Mouse (Mus musculus) heart, adult 2 months (tissue): ENCODE results near the gene Pgc. TPM values are rescaled to one million over a fixed set of nuclear protein-coding genes. Genes with fewer than 3 reads are reported as not detected.

ENCODE experiments used
- DNase-seq, 2 experiments: peaks; one replicate each; pipeline ENCODE4 v3.0.0; 2021
- H3K27ac ChIP-seq: fragments of 200-600 bp; 2 replicates; pipeline ENCODE4 v1.8.1; 2022
- H3K27me3 ChIP-seq: fragments of 200-500 bp; 2 replicates; pipeline ENCODE4 v1.6.1; 2012; ENCODE audit warnings: mild to moderate bottlenecking, low read length, inconsistent platforms, mixed read lengths; ENCODE audit not compliant: control insufficient read depth, insufficient read depth
- H3K36me3 ChIP-seq: fragments of 200-500 bp; 2 replicates; pipeline ENCODE4 v1.6.1; 2012; ENCODE audit warnings: low read length, inconsistent platforms; ENCODE audit not compliant: control insufficient read depth, insufficient read depth
- H3K4me1 ChIP-seq: fragments of 200-500 bp; 2 replicates; pipeline ENCODE4 v1.6.1; 2011; ENCODE audit warnings: low read length; ENCODE audit not compliant: control insufficient read depth, insufficient read depth
- H3K4me3 ChIP-seq: fragments of 200-600 bp; 2 replicates; pipeline ENCODE4 v1.8.1; 2022
- H3K79me2 ChIP-seq: fragments of 200-500 bp; replicated peaks from 2 replicates; pipeline ENCODE4 v1.6.1; 2012; ENCODE audit warnings: mild to moderate bottlenecking, inconsistent platforms, low read length, moderate library complexity, mixed read lengths; ENCODE audit not compliant: control insufficient read depth, insufficient read depth
- H3K9ac ChIP-seq: fragments of 200-500 bp; 2 replicates; pipeline ENCODE4 v1.6.1; 2012; ENCODE audit warnings: low read depth, mild to moderate bottlenecking, control low read depth, inconsistent platforms, low read length, mixed read lengths
- CTCF ChIP-seq: fragments of 200-600 bp; IDR thresholded peaks from 2 replicates; pipeline ENCODE4 v1.8.1; 2022; ENCODE audit warnings: antibody characterized with exemption, mild to moderate bottlenecking, moderate library complexity
- EP300 ChIP-seq: fragments of 200-500 bp; IDR thresholded peaks from 2 replicates; pipeline ENCODE4 v1.6.1; 2011; ENCODE audit warnings: low read depth, low read length, control low read depth; ENCODE audit not compliant: insufficient read depth
- POLR2A ChIP-seq: fragments of 200-500 bp; IDR thresholded peaks from 2 replicates; pipeline ENCODE4 v1.6.1; 2011; ENCODE audit warnings: mild to moderate bottlenecking, low read depth, low read length, control low read depth; ENCODE audit not compliant: insufficient read depth
- WGBS: fragments of 180-500 bp; shearing (Covaris S2); methylation state at CpG from one replicate; pipeline ENCODE4 v1.1.7; 2018; 5-methylcytosine and 5-hydroxymethylcytosine counted together
- intact Hi-C: fragments of 180-260 bp; cut with DNase I; formaldehyde crosslinking; loops from one replicate; pipeline ENCODE4 v1.15.1; 2025
- polyA plus RNA-seq: library from polyadenylated mRNA; depleted of rRNA; stranded (reverse); fragments of >200 nt; gene quantifications from 2 replicates; pipeline ENCODE4 v1.2.3, GENCODE M21; 2012
- total RNA-seq, 2 experiments: library from RNA; stranded (reverse); gene quantifications; 2 replicates each; pipeline ENCODE4 v1.2.3; 2021

Pgc gene
- total and polyA plus RNA-seq, 3 experiments = 0.59 TPM; not detected in 2

DNA sequence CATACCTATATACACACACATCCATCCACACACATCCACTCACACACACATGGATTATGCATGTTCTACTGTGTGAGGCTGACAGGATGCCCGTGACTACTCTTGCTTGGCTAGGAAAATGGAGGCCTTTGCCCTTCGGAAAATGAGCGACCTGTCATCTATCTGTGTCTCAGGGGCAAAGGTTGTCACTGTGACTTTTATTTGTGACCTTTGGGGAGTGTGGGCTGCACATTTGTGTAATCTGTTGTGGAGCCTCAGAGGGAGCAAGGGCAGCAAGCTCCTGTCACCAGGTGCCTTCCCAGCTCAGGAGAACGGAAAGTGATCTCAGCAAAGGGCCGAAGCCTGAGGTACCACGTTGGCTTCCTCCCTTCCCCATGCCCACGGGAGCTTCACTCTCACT lies 35.4 kb downstream of the Pgc start:
- TF ChIP-seq EP300 (no peak), CTCF (no peak), POLR2A (no peak)
- Histone ChIP-seq H3K27me3 (no peaks in the 10 kb centered on the region), H3K4me1 (peaks cover 39% of the 10 kb centered on the region), H3K9ac (peak overlapping the region; percentile 3), H3K27ac (peak overlapping the region; percentile 87), H3K4me3 (no peak overlapping the region), H3K79me2 (peaks cover 4% of the 10 kb centered on the region), H3K36me3 (no peaks in the 10 kb centered on the region)
- intact Hi-C loops = no loop called here
- WGBS = 60% methylated on average over 7 of the region's 7 CpGs
- DNase-seq = no peak

DNA sequence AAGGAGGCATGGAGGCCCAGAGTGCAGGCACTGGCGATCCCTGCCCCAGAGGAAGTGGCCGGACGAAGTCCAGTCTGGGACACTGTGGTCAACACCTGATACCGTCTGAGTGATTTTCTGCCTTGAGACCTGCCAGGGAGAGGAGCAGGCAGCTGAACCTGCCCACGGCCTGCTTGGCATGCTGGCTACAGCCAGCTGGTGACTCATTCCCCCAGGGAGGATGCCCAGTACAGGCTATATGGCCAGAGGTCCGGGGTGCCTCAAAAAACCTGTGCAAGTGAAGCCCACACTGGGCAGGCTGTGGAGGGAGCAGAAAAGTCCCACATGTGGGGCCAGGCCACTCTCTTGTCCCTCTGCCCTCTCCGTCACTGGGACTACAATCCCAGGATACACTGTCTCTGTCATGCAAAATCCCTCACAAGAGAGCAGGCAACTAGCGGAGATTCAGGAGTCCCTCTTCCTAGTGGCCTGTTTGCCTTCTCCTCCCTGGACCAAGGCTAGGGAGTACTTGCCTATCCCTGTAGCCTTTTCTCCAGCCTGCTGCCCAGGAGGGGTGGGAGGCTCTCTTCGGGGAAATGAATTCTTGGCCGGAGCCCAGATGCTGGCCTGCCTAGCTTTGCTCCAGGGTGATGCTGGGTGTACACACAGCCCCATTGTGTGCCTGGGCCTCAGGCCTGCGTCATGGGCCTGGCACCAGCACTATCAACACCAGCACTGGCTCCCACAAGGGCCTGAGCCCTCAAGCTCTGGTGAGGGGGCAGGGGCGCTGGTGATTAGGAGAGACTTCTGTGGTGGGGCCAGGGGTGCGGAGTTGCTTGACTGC lies 36.1 kb downstream of the Pgc start:
- Histone ChIP-seq H3K4me1 (peaks cover 40% of the 10 kb centered on the region), H3K27me3 (no peaks in the 10 kb centered on the region), H3K4me3 (no peak overlapping the region), H3K36me3 (no peaks in the 10 kb centered on the region), H3K27ac (peak overlapping the region; percentile 87), H3K9ac (peak overlapping the region; percentile 29), H3K79me2 (peaks cover 5% of the 10 kb centered on the region)
- 25% methylated on average over 13 of the region's 13 CpGs for WGBS
- intact Hi-C loops = no loop called here
- TF ChIP-seq CTCF (no peak), EP300 (0 out of 2 replicates have a peak, but pooled peaks have one; percentile 14)
- DNase-seq = peak; percentile 77 to 88

DNA sequence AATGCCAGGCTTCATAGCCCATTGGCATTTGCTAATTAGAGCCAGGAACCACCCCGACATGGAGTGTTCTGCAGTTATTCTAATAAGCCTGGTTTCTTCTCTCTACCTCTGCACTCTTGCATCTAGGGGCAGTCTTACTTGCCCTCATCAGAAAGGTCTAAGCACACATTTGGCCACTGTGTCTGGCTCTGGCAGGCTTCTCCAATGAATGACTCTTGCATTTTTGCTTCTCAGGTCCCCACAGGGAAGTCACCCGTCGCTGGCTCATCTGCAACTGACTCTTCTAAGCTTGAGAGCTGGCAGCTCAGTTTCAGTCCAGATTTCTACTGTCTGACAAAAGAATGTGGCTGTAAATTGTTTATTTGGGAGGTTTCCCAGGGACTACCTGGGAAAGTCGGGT lies 39.3 kb downstream of the Pgc start:
- H3K4me1 ChIP-seq = peaks cover 34% of the 10 kb centered on the region
- no peaks in the 10 kb centered on the region for H3K36me3 ChIP-seq
- no peak for TF ChIP-seq CTCF
- no peak for TF ChIP-seq POLR2A
- no peak for TF ChIP-seq EP300
- no peak overlapping the region for H3K9ac ChIP-seq
- WGBS = 65% methylated on average over 4 of the region's 4 CpGs
- no peak overlapping the region for H3K4me3 ChIP-seq
- intact Hi-C loops = no loop called here
- H3K27me3 ChIP-seq = no peaks in the 10 kb centered on the region
- no peak for DNase-seq
- H3K27ac ChIP-seq = peak overlapping the region; percentile 17; the same call in 1 of the 2 replicates
- peaks cover 4% of the 10 kb centered on the region for H3K79me2 ChIP-seq

DNA sequence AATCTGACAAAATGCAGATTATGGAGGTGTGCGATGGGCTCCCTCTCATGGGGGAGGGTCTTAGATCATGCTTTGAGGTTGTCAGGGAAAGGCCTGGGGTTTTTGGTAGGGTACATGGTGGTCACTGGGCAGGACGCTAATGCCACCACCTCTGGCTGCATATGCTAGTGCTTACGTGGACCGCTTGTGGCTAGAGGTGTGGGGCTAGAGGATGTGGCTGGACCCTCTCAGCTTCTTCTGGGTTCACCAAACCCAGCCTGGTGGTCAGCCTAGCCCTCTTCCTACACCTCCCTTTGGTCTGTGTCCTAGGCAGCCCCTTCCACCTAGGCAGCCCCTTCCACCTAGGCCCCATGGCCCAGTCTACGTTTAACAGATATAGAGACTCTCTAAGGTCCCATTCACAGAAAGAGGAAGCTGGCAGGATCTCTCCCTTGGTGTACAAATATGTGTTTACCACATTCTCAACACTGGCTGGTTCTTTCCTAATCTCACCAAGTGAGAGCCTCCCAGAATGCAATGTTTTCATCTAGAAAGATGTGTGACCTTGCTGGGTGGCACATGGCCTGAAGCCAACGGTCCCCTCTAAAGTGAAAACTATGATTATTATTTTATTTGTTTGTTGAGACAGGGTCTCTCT lies 39.9 kb downstream of the Pgc start:
- Histone ChIP-seq H3K27me3 (no peaks in the 10 kb centered on the region), H3K27ac (peak overlapping the region; percentile 17; the same call in 1 of the 2 replicates), H3K9ac (no peak overlapping the region), H3K79me2 (peaks cover 4% of the 10 kb centered on the region), H3K36me3 (no peaks in the 10 kb centered on the region), H3K4me3 (no peak overlapping the region), H3K4me1 (peaks cover 34% of the 10 kb centered on the region)
- WGBS = 84% methylated on average over 6 of the region's 6 CpGs
- intact Hi-C loops = no loop called here
- DNase-seq = no peak
- TF ChIP-seq CTCF = no peak
- TF ChIP-seq POLR2A = no peak
- TF ChIP-seq EP300 = no peak

DNA sequence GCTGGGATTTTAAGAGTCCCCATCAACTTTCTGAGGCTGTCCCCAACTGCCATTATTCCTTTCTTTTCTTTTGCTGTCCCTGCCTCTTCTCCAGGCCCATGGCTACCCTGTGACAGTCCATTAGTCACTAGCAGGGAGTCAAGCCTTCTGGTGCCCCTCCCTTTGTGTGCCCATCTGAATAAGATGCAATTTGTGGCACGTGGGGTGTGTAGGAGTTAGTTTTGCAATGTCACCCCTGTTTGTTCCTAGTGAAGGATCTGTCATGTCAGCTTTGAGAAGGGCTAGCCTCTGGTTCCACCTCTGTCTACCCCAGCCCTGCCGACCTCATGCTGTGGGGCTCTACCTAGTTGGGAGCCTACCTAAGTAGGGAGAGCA lies 40.4 kb downstream of the Pgc start:
- TF ChIP-seq EP300 (no peak), POLR2A (no peak), CTCF (no peak)
- H3K4me3 ChIP-seq = no peak overlapping the region
- no peaks in the 10 kb centered on the region for H3K27me3 ChIP-seq
- H3K4me1 ChIP-seq = peaks cover 32% of the 10 kb centered on the region
- H3K27ac ChIP-seq = no peak overlapping the region; the same call in 1 of the 2 replicates
- H3K9ac ChIP-seq = no peak overlapping the region
- 77% methylated on average over 2 of the region's 2 CpGs for WGBS
- intact Hi-C loops = no loop called here
- H3K79me2 ChIP-seq = peaks cover 4% of the 10 kb centered on the region
- no peaks in the 10 kb centered on the region for H3K36me3 ChIP-seq
- no peak for DNase-seq

DNA sequence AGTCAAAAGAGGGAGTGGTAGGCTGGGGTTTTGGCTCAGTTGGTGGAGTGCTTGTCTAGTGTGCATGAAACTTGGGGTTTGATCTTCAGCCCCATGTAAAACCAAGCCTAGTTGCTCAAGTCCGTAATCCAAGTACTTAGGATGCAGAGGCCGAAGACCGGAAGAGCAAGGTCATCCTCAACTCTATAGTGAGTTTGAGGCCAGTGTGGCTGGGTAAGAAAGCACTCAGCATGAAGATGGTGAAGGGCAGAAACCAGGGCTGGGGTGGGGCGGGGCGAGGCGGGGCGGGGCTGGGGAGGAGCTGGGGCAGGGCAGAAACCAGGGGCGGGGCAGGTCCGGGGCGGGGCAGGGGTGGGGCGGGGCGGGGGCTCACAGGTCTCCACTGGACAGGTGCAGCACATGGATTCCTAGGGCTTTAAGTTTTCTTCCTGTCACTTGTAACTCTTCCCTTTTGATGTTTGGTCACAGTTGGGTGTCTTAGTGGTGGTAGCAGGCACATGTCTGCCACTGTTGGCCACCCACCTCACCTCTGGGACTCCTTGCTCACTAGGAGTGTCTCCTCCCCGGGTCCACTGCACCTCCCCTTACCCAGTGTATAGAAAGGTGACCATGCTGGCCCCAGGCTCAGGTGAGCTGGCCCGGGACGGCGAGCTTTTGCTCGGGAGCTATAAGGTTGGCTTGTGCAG lies 41.0 kb downstream of the Pgc start:
- peaks cover 27% of the 10 kb centered on the region for H3K4me1 ChIP-seq
- H3K79me2 ChIP-seq = peaks cover 4% of the 10 kb centered on the region
- WGBS = 50% methylated on average over 16 of the region's 17 CpGs
- intact Hi-C loops = no loop called here
- no peaks in the 10 kb centered on the region for H3K36me3 ChIP-seq
- TF ChIP-seq EP300 (no peak), POLR2A (no peak), CTCF (no peak)
- no peak overlapping the region for H3K4me3 ChIP-seq
- no peak overlapping the region for H3K27ac ChIP-seq
- H3K27me3 ChIP-seq = no peaks in the 10 kb centered on the region
- DNase-seq = no peak
- H3K9ac ChIP-seq = no peak overlapping the region
